Comparison of ENCODE assay signal across 8 mouse cellular contexts in the genomic region with DNA sequence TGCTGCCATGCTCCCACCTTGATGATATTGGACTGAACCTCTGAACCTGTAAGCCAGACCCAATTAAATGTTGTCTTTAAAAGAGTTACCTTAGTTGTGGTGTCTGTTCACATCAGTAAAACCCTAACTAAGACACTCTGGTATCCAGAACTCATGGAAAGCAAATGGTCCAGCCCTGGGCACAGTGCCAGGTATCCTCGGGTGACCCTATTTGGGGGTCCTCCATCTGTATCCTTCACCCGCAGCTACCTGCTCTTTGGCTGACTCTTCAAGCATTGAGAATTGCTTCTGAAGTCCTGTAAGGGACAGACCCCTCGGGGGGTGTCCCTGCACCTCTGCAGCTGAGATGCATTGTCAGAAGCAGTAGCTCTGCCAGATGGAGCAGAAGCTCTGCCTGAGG.
"Had no signal": no experiment of that assay in that cellular context is flagged by ENCODE, and none has a peak within 500 bp of the region (broad histone marks: within the 10 kb centered on the region; RNA-seq: fewer than 3 reads in every experiment).

No protein-coding gene starts in this region.

- DNase-seq: liver, postnatal 0 days; lung, adult 2 months; lung, postnatal 14 days; lung, postnatal 36 days; right cerebral cortex, postnatal 14 days; thymus, adult 2 months; thymus, postnatal 25 days; thymus, postnatal 4 days had no signal
